In genomic region chr16:23454376-23454775, GRCm38 (mm10) we compare ENCODE assay signal across 18 mouse cellular contexts. TPM values are rescaled to one million over a fixed set of nuclear protein-coding genes. Genes with fewer than 3 reads are reported as not detected.
"Had no signal": no experiment of that assay in that cellular context is flagged by ENCODE, and none has a peak within 500 bp of the region (broad histone marks: within the 10 kb centered on the region; RNA-seq: fewer than 3 reads in every experiment).

No protein-coding gene starts in this region.

- H3K27ac ChIP-seq: kidney, postnatal 0 days; limb, embryonic 12.5 days; liver, embryonic 13.5 days; lung, embryonic 15.5 days; macrophage; midbrain, embryonic 15.5 days; neural tube, embryonic 13.5 days had no signal

- H3K36me3 ChIP-seq: limb, embryonic 12.5 days; lung, embryonic 15.5 days; midbrain, embryonic 15.5 days; neural tube, embryonic 13.5 days had no signal

- H3K4me3 ChIP-seq: limb, embryonic 12.5 days; liver, embryonic 13.5 days; lung, embryonic 15.5 days; megakaryocyte, embryonic 14.5 days; midbrain, embryonic 15.5 days; neural tube, embryonic 13.5 days had no signal

- H3K27me3 ChIP-seq: limb, embryonic 12.5 days; liver, embryonic 13.5 days; lung, embryonic 15.5 days; midbrain, embryonic 15.5 days; neural tube, embryonic 13.5 days had no signal

- DNase-seq: kidney, adult 9 months; kidney, postnatal 36 days; liver; liver, embryonic 13.5 days; liver, postnatal 0 days; lung, postnatal 14 days; thymus, postnatal 36 days had no signal

RNA-seq across cellular contexts. Expression of gene Rtp1, which starts 25.4 kb away (rescaled TPM):
- total RNA-seq: monocyte, adult 5-6 weeks had no signal
- polyA plus RNA-seq: kidney, postnatal 0 days; limb, embryonic 12.5 days; liver, embryonic 13.5 days; liver, postnatal 0 days; lung, embryonic 15.5 days; macrophage; midbrain, embryonic 11.5 days; midbrain, embryonic 15.5 days; small intestine, adult 2 months; thymus, postnatal 0 days had no signal
